Mouse (Mus musculus): ENCODE measurements around the gene Dmrtc2.
"Not testable (repeated sequence)": the region's sequence is repeated elsewhere in the genome, so short reads cannot be mapped to it uniquely, and the experiment has no call there.

Gene Dmrtc2

GRCm38 (mm10) chr7:24869532-24870165 lies at the start of gene Dmrtc2, which contains the start of gene Lypd4:
Gene Dmrtc2, plus strand, starts transcription at chr7:24870057.
Gene Lypd4, minus strand, starts transcription at chr7:24869941.
- DNase-seq (ENCODE audit: inconsistent ontology term), result no peak

- DNase-seq (ENCODE audit: inconsistent ontology term), result no peak
These were observed 45.4 kb upstream of the Dmrtc2 start for GRCm38 (mm10) chr7:24824452-24824851.

GRCm38 (mm10) chr7:24827181-24827580 lies 42.7 kb upstream of the Dmrtc2 start:
- DNase-seq (ENCODE audit: inconsistent ontology term), result no peak

- not testable (repeated sequence) for DNase-seq (ENCODE audit: inconsistent ontology term)
These were observed 31.0 kb upstream of the Dmrtc2 start for GRCm38 (mm10) chr7:24838732-24839409.

- no peak for DNase-seq (ENCODE audit: inconsistent ontology term)
These were observed 30.4 kb upstream of the Dmrtc2 start for GRCm38 (mm10) chr7:24839410-24839808.

GRCm38 (mm10) chr7:24840331-24840730 lies 29.5 kb upstream of the Dmrtc2 start:
- DNase-seq (ENCODE audit: inconsistent ontology term), result no peak

GRCm38 (mm10) chr7:24841009-24841408 lies 28.8 kb upstream of the Dmrtc2 start:
- no peak for DNase-seq (ENCODE audit: inconsistent ontology term)

GRCm38 (mm10) chr7:24844144-24844543 lies 25.7 kb upstream of the Dmrtc2 start:
- DNase-seq (ENCODE audit: inconsistent ontology term), result no peak

- DNase-seq (ENCODE audit: inconsistent ontology term), result no peak
These were observed 24.7 kb upstream of the Dmrtc2 start for GRCm38 (mm10) chr7:24845181-24845580.

GRCm38 (mm10) chr7:24845713-24846112 lies 24.1 kb upstream of the Dmrtc2 start:
- no peak for DNase-seq (ENCODE audit: inconsistent ontology term)

GRCm38 (mm10) chr7:24846576-24846975 lies 23.3 kb upstream of the Dmrtc2 start:
- DNase-seq (ENCODE audit: inconsistent ontology term), result not testable (repeated sequence)

- DNase-seq (ENCODE audit: inconsistent ontology term), result no peak
These were observed 19.7 kb upstream of the Dmrtc2 start for GRCm38 (mm10) chr7:24850162-24850561.

GRCm38 (mm10) chr7:24850899-24851303 lies 19.0 kb upstream of the Dmrtc2 start:
- peak; percentile 53 for DNase-seq (ENCODE audit: inconsistent ontology term)

GRCm38 (mm10) chr7:24851596-24852325 lies 18.1 kb upstream of the Dmrtc2 start:
- no peak for DNase-seq (ENCODE audit: inconsistent ontology term)

GRCm38 (mm10) chr7:24852557-24853232 lies 17.2 kb upstream of the Dmrtc2 start:
- DNase-seq (ENCODE audit: inconsistent ontology term), result no peak

GRCm38 (mm10) chr7:24853233-24853563 lies 16.7 kb upstream of the Dmrtc2 start:
- DNase-seq (ENCODE audit: inconsistent ontology term), result no peak

GRCm38 (mm10) chr7:24853695-24854094 lies 16.2 kb upstream of the Dmrtc2 start:
- DNase-seq (ENCODE audit: inconsistent ontology term), result no peak

- no peak for DNase-seq (ENCODE audit: inconsistent ontology term)
These were observed 13.3 kb upstream of the Dmrtc2 start for GRCm38 (mm10) chr7:24856460-24857120.

GRCm38 (mm10) chr7:24859234-24859633 lies 10.6 kb upstream of the Dmrtc2 start:
- no peak for DNase-seq (ENCODE audit: inconsistent ontology term)

- no peak for DNase-seq (ENCODE audit: inconsistent ontology term)
These were observed 7.9 kb upstream of the Dmrtc2 start, which contains the start of gene Gm9844 for GRCm38 (mm10) chr7:24861913-24862312. Gene Gm9844, plus strand, starts transcription at chr7:24862213.

- DNase-seq (ENCODE audit: inconsistent ontology term), result no peak
These were observed 7.0 kb upstream of the Dmrtc2 start for GRCm38 (mm10) chr7:24862853-24863252.

- no peak for DNase-seq (ENCODE audit: inconsistent ontology term)
These were observed 5.7 kb upstream of the Dmrtc2 start for GRCm38 (mm10) chr7:24864156-24864555.
